Mouse (Mus musculus) liver, embryonic 14.5 days (tissue): ENCODE measurements around the gene Igf1.

Experiments used
- CTCF ChIP-seq: IDR thresholded peaks from 2 replicates; pipeline ENCODE4 v1.5.1; 2016; ENCODE audit warnings: antibody characterized with exemption, low read depth, control low read depth
- EP300 ChIP-seq: IDR thresholded peaks from 2 replicates; pipeline ENCODE4 v1.6.1; 2016; ENCODE audit warnings: antibody characterized with exemption, low read depth

GRCm38 (mm10) chr10:87847882-87848281 is 10.2 kb upstream of the Igf1 start:
- TF ChIP-seq CTCF (no peak), EP300 (no peak)
